Mouse (Mus musculus) hindbrain, embryonic 15.5 days (tissue): ENCODE data around the gene Snx6. TPM values are rescaled to one million over a fixed set of nuclear protein-coding genes. Genes with fewer than 3 reads are reported as not detected.
"Not testable (repeated sequence)": the region's sequence is repeated elsewhere in the genome, so short reads cannot be mapped to it uniquely, and the experiment has no call there.

Source experiments
- ATAC-seq: fragments of 200-750 bp; cut with Nextera tagmentation; 2 replicates; pipeline ENCODE4 v1.8.0; 2017; ENCODE audit warnings: low read depth, moderate number of reproducible peaks, moderate TSS enrichment; ENCODE audit not compliant: low FRiP score
- H3K27ac ChIP-seq: fragments of 300-500 bp; sonication (generic); replicated peaks from 2 replicates; pipeline ENCODE4 v1.5.1; 2015; ENCODE audit warnings: mild to moderate bottlenecking, inconsistent platforms
- H3K27me3 ChIP-seq: fragments of 300-500 bp; sonication (generic); 2 replicates; pipeline ENCODE4 v1.6.1; 2015; ENCODE audit warnings: control low read depth, inconsistent platforms
- H3K36me3 ChIP-seq: fragments of 300-500 bp; sonication (generic); 2 replicates; pipeline ENCODE4 v1.6.1; 2015; ENCODE audit warnings: control low read depth, inconsistent platforms
- H3K4me1 ChIP-seq: fragments of 300-500 bp; sonication (generic); replicated peaks from 2 replicates; pipeline ENCODE4 v1.6.1; 2015; ENCODE audit warnings: control low read depth, inconsistent platforms
- H3K4me2 ChIP-seq: fragments of 300-500 bp; sonication (generic); 2 replicates; pipeline ENCODE4 v1.6.1; 2015; ENCODE audit warnings: moderate library complexity, mild to moderate bottlenecking, inconsistent platforms
- H3K4me3 ChIP-seq: fragments of 300-500 bp; sonication (generic); 2 replicates; pipeline ENCODE4 v1.5.1; 2015; ENCODE audit warnings: mild to moderate bottlenecking, inconsistent platforms
- H3K9ac ChIP-seq: fragments of 300-500 bp; sonication (generic); 2 replicates; pipeline ENCODE4 v1.6.1; 2015; ENCODE audit warnings: inconsistent platforms
- H3K9me3 ChIP-seq: fragments of 300-500 bp; sonication (generic); 2 replicates; pipeline ENCODE4 v1.6.1; 2016; ENCODE audit warnings: control low read depth, inconsistent platforms
- WGBS: fragments of 180-500 bp; shearing (Covaris S2); methylation state at CpG from one replicate; pipeline ENCODE4 v1.1.7; 2015; 5-methylcytosine and 5-hydroxymethylcytosine counted together
- polyA plus RNA-seq: library from polyadenylated mRNA; unstranded; fragments of >200 nt; fragmentation: Nextera tagmentation; extraction: Ambion mirVana; gene quantifications from 2 replicates; pipeline ENCODE4 v1.2.1, GENCODE M21; 2015

The Snx6 gene
- polyA plus RNA-seq, 1 experiment from 2014 or later: 152 TPM

DNA sequence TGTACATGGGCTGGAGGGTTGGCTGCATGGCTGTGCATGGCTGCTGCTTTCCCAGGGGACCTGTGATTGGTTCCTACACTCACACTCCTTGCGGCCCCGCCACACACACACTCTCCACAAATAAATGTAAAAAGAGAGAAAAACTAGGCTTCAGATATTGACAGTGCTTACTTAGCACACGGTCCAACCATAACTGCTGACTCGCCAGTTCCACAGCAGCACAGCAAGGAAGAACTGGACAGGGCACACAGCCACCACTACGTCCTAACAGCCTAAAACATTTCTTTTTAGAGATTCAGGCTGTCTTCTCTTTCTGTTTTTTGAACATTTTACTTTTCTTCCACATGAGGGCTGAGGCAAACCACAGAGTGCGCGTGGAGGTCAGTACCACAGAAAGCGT, 4.0 kb downstream of the Snx6 start:
- Histone ChIP-seq H3K4me1 (peaks cover 41% of the 10 kb centered on the region), H3K27me3 (no peaks in the 10 kb centered on the region), H3K4me3 (no peak overlapping the region), H3K36me3 (peaks cover 4% of the 10 kb centered on the region; the same call in 1 of the 2 replicates), H3K9me3 (no peaks in the 10 kb centered on the region), H3K9ac (no peak overlapping the region), H3K4me2 (no peak overlapping the region), H3K27ac (no peak overlapping the region)
- WGBS: 79% methylated on average over 8 of the region's 8 CpGs
- no peak for ATAC-seq

DNA sequence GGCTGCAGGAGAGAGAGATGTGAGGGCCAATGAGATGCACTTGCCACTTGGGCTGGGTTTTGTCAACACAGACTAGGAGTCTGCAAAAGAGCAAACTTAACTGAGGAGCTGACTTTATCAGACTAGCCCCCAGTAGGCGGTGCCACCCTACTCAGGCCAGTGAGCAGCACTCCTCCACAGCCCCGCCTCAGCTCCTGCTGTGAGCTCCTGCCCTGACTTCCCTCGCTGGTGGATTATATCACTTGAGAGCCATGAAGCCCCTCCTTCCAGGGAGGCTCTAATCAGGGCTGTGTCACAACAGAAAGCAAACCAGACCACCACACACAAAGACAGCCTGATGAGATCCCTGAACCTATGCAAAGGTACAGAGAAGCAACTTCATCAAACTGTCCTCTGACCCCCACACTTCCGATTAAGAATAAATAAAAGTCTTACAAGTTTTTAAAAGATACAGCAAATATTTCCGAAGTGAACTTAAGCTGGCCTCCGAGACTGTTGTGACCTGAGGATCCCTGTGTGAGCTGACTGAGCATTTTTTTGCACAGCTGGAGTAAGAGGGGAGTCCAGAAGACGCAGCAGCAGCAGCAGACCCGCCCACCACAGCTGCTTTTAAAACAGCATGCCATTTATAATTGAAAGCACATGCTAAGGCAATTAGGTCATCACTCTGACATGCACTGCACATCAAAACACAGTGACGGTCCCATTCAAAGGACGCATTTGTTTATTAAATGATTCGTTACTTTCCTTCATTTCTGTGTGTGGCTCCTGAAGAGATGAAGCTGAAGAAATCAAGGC, 6.0 kb downstream of the Snx6 start:
- H3K4me2 ChIP-seq: no peak overlapping the region
- peaks cover 41% of the 10 kb centered on the region for H3K4me1 ChIP-seq
- no peaks in the 10 kb centered on the region for H3K27me3 ChIP-seq
- no peaks in the 10 kb centered on the region for H3K9me3 ChIP-seq
- ATAC-seq: no peak
- 18% methylated on average over 11 of the region's 11 CpGs for WGBS
- peaks cover 4% of the 10 kb centered on the region; the same call in 1 of the 2 replicates for H3K36me3 ChIP-seq
- H3K9ac ChIP-seq: no peak overlapping the region
- no peak overlapping the region for H3K27ac ChIP-seq
- H3K4me3 ChIP-seq: no peak overlapping the region

- Histone ChIP-seq H3K9me3 (no peaks in the 10 kb centered on the region), H3K9ac (no peak overlapping the region), H3K4me3 (no peak overlapping the region), H3K4me1 (no peaks in the 10 kb centered on the region), H3K36me3 (peaks cover 69% of the 10 kb centered on the region), H3K4me2 (no peak overlapping the region), H3K27me3 (no peaks in the 10 kb centered on the region), H3K27ac (no peak overlapping the region)
- no peak for ATAC-seq
- 90% methylated on average over 12 of the region's 12 CpGs for WGBS
These were observed 31.9 kb downstream of the Snx6 start for GRCm38 (mm10) chr12:54763624-54764023.

DNA sequence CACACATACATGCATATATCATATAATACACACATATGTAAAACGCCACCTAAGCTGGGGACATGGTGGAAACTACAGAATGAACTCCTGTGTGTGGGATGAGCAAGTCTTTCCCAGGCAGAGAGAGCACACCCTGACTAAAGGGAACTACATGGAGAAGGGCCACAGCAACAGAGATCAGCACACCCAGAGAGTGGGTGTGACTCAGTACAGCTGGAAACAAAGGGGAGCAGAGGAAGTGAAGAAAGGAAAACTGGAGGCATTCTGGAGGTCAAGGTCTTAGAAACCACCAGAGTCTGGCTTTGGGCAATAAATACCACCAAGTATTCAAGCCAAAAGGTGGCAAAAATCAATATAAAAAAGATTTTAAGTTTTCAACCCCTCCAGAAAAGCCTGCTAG, 34.8 kb downstream of the Snx6 start:
- 94% methylated on average over 1 of the region's 1 CpGs for WGBS
- Histone ChIP-seq H3K4me2 (no peak overlapping the region), H3K36me3 (peaks cover 64% of the 10 kb centered on the region), H3K4me1 (no peaks in the 10 kb centered on the region), H3K27me3 (no peaks in the 10 kb centered on the region), H3K9ac (no peak overlapping the region), H3K4me3 (no peak overlapping the region), H3K9me3 (no peaks in the 10 kb centered on the region), H3K27ac (no peak overlapping the region)
- ATAC-seq: no peak

GRCm38 (mm10) chr12:54758846-54759245, 36.7 kb downstream of the Snx6 start:
- H3K9me3 ChIP-seq: no peaks in the 10 kb centered on the region
- no peak overlapping the region for H3K9ac ChIP-seq
- WGBS: 97% methylated on average over 2 of the region's 2 CpGs
- H3K27me3 ChIP-seq: no peaks in the 10 kb centered on the region
- H3K27ac ChIP-seq: no peak overlapping the region
- no peak overlapping the region for H3K4me2 ChIP-seq
- peaks cover 65% of the 10 kb centered on the region for H3K36me3 ChIP-seq
- no peaks in the 10 kb centered on the region for H3K4me1 ChIP-seq
- H3K4me3 ChIP-seq: no peak overlapping the region
- ATAC-seq: no peak

DNA sequence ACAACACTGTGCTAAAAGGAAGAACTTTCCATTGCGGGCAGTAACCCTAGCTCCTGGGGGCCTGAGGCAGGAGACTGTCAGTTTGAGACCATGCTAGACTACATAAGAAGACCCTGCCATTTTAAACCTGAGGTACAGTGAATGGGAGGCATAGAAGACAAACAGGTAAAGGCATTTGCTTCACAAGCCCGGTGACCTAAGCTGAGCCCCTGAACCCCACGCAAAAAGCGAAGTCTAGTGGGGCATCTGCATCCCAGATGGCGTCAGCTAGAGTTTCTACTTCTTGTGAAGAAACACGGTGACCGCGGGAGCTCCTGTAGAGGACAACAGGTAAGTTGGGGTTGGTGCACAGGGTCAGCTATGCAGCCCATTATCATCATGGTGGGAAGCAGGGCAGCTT, 46.9 kb downstream of the Snx6 start:
- H3K27me3 ChIP-seq: no peaks in the 10 kb centered on the region
- no peak overlapping the region for H3K9ac ChIP-seq
- peaks cover 61% of the 10 kb centered on the region for H3K36me3 ChIP-seq

DNA sequence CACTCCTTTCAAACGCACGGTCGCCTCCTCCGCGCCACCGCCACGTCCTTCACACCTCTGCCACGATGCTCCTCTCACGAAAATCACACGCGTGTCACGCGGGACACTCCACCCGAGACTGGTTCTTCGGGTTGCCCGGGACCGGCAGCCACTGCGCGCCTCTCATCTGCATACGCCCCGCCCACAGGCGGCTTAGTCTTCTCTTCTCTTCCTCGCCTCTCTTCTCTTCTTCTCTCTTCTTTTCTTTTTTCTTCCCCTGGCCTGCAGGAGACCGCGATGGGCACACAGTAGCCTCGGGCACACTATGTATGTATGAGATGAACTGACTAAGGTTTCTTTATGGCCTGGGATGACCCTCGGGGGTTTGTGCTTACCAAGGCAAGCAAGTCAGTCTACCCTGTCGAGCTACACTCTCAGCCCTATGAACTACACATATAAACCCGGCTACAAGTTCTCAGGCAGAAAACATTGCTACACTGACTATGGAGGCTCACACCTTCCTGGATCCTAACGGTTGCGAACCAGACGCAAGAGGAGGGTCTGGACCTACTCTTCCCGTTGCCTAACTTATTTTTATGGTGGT, 56.8 kb downstream of the Snx6 start:
- peak; percentile 72 for ATAC-seq
- H3K4me1 ChIP-seq, H3K9me3 ChIP-seq, H3K9ac ChIP-seq, H3K27ac ChIP-seq, H3K4me3 ChIP-seq, H3K27me3 ChIP-seq, H3K36me3 ChIP-seq: not testable (repeated sequence)
- WGBS: 2% methylated on average over 11 of the region's 33 CpGs
- H3K4me2 ChIP-seq: 0 out of 2 replicates have a peak overlapping the region, but pooled peaks have one; percentile 27

More for the DNA sequence above, 46.9 kb downstream of the Snx6 start:
- Histone ChIP-seq H3K4me3 (no peak overlapping the region), H3K4me2 (no peak overlapping the region), H3K27ac (no peak overlapping the region), H3K4me1 (no peaks in the 10 kb centered on the region), H3K9me3 (no peaks in the 10 kb centered on the region)
- 98% methylated on average over 8 of the region's 8 CpGs for WGBS
- no peak for ATAC-seq

GRCm38 (mm10) chr12:54737891-54738660, 57.4 kb downstream of the Snx6 start:
- not testable (repeated sequence) for H3K9me3 ChIP-seq, H3K4me3 ChIP-seq, H3K27me3 ChIP-seq, H3K9ac ChIP-seq, H3K4me2 ChIP-seq, H3K4me1 ChIP-seq, H3K27ac ChIP-seq, H3K36me3 ChIP-seq
- WGBS: no CpG with 5 or more reads among the region's 21 CpGs
- ATAC-seq: peak; percentile 84

DNA sequence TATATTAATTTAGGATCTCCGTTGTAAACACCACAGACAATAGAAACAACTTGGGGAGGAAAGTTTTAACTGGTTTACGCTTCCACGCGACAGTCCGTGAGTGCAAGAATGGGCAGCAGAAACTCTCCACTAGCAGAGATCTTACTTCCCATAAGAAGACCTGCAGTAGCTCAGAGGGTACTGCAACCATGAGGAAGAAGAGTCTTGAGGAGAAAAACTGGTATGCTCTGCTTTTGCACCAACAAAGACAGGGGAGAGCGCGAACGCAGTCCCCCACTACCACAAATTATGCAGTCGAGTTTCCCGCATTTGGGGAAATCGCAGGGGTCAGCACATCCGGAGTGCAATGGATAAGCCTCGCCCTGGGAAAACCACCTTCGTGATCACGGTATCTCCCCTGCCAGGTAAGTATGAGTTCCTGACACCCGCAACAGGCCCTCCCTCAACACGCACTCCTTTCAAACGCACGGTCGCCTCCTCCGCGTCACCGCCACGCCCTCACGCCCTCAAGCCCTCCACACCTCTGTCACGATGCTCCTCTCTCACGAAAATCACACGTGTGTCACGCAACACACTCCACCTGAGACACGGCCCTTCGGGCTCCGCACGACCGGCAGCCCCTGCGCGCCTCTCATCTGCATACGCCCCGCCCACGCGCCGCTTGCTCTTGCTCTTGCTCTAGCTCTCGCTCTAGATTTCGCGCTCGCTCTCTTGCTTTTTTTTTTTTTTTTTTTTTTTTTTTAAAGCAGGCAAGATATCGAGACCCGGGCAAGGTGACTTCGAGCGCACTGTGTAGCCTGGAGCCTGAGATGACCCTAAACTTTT, 61.0 kb downstream of the Snx6 start:
- H3K4me2 ChIP-seq: peak overlapping the region; percentile 36; the same call in 1 of the 2 replicates
- not testable (repeated sequence) for H3K27me3 ChIP-seq, H3K4me1 ChIP-seq, H3K36me3 ChIP-seq, H3K9me3 ChIP-seq, H3K4me3 ChIP-seq, H3K27ac ChIP-seq, H3K9ac ChIP-seq
- WGBS: 0% methylated on average over 8 of the region's 49 CpGs
- ATAC-seq: peak; percentile 71

DNA sequence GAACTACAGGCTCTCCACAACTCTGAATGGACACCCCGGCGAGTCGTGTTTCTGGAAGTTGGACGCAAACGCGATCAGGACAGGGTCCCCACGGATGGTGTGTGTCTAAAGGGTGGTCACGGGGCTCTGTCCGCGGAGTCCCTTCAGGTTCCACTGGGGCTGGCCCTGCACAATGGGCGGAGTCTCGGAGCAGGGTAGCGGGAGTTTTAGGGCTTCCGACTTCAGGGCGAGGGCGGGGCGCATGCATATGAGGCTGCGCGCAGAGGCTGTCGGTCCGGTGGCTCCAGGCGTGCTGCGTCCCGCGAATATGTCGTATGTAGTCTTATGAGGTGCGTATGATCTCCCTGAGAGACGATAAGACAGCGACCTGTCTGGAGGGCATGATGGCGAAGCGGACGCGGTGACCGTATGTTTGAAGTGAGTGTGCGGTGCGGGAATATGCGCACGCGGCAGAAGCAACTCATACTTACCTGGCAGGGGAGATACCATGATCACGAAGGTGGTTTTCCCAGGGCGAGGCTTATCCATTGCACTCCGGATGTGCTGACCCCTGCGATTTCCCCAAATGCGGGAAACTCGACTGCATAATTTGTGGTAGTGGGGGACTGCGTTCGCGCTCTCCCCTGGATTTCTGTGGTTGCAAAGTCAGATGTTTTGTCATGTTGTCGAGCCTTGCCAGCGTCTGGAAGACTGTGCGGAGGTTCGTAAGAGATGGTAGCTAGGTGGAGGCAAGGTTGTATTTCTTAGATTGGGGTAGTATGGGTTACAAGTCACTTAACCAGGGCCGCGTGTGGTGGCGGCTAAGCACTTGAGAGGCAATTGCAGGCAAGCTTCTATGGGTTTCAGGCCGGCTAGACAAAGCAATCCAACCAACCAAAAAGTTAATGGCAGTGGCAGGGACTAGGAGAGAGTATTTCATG, 66.1 kb downstream of the Snx6 start:
- not testable (repeated sequence) for H3K9me3 ChIP-seq, H3K27ac ChIP-seq, H3K4me1 ChIP-seq, H3K36me3 ChIP-seq, H3K4me2 ChIP-seq, H3K4me3 ChIP-seq, H3K27me3 ChIP-seq, H3K9ac ChIP-seq
- no CpG with 5 or more reads among the region's 56 CpGs for WGBS
- ATAC-seq: peak; percentile 95
